Mouse (Mus musculus) neural tube, embryonic 12.5 days (tissue): ENCODE data around the gene AI597479. TPM values are rescaled to one million over a fixed set of nuclear protein-coding genes. Genes with fewer than 3 reads are reported as not detected.

Source experiments
- ATAC-seq: fragments of 200-750 bp; cut with Nextera tagmentation; 2 replicates; pipeline ENCODE4 v1.8.0; 2017; ENCODE audit warnings: low read depth, mild to moderate bottlenecking, moderate TSS enrichment, moderate library complexity; ENCODE audit not compliant: low FRiP score
- H3K27ac ChIP-seq: fragments of 300-500 bp; sonication (generic); 2 replicates; pipeline ENCODE4 v1.5.1; 2016
- H3K27me3 ChIP-seq: fragments of 300-500 bp; sonication (generic); replicated peaks from 2 replicates; pipeline ENCODE4 v1.6.1; 2016; ENCODE audit warnings: mild to moderate bottlenecking
- H3K36me3 ChIP-seq: fragments of 300-500 bp; sonication (generic); 2 replicates; pipeline ENCODE4 v1.6.1; 2016; ENCODE audit warnings: mild to moderate bottlenecking
- H3K4me1 ChIP-seq: fragments of 300-500 bp; sonication (generic); 2 replicates; pipeline ENCODE4 v1.6.1; 2016
- H3K4me2 ChIP-seq: fragments of 300-500 bp; sonication (generic); replicated peaks from 2 replicates; pipeline ENCODE4 v1.6.1; 2016; ENCODE audit warnings: mild to moderate bottlenecking
- H3K4me3 ChIP-seq: fragments of 300-500 bp; sonication (generic); 2 replicates; pipeline ENCODE4 v1.5.1; 2016
- H3K9ac ChIP-seq: fragments of 300-500 bp; sonication (generic); 2 replicates; pipeline ENCODE4 v1.6.1; 2016; ENCODE audit warnings: mild to moderate bottlenecking
- H3K9me3 ChIP-seq: fragments of 300-500 bp; sonication (generic); 2 replicates; pipeline ENCODE4 v1.6.1; 2016; ENCODE audit warnings: mild to moderate bottlenecking
- WGBS: fragments of 180-500 bp; shearing (Covaris S2); methylation state at CpG from one replicate; pipeline ENCODE4 v1.1.7; 2016; 5-methylcytosine and 5-hydroxymethylcytosine counted together
- polyA plus RNA-seq: library from polyadenylated mRNA; unstranded; fragments of >200 nt; fragmentation: Nextera tagmentation; extraction: Ambion mirVana; gene quantifications from 2 replicates; pipeline ENCODE4 v1.2.1, GENCODE M21; 2016

AI597479 gene
- polyA plus RNA-seq, 1 experiment from 2014 or later, result 40.5 TPM

GRCm38 (mm10) chr1:43164582-43164981 lies 66.1 kb downstream of the AI597479 start:
- H3K9me3 ChIP-seq, result no peaks in the 10 kb centered on the region
- no peak overlapping the region for H3K4me3 ChIP-seq
- H3K27me3 ChIP-seq, result no peaks in the 10 kb centered on the region; the same call in 1 of the 2 replicates
- H3K36me3 ChIP-seq, result no peaks in the 10 kb centered on the region
- 94% methylated on average over 5 of the region's 5 CpGs for WGBS
- H3K9ac ChIP-seq, result no peak overlapping the region
- H3K27ac ChIP-seq, result no peak overlapping the region
- no peak for ATAC-seq
- peaks cover 8% of the 10 kb centered on the region for H3K4me1 ChIP-seq
- H3K4me2 ChIP-seq, result no peak overlapping the region

Other genes with a start within 250 kb of the AI597479 start
- gene Mrps9, start 247.5 kb upstream of the AI597479 start, polyA plus RNA-seq, result 40.3 and 41.6 TPM in 2 replicates
- gene Gpr45, start 145.8 kb upstream of the AI597479 start, polyA plus RNA-seq, result 14.4 and 14.7 TPM in 2 replicates
- gene Tgfbrap1, start 73 bp upstream of the AI597479 start, polyA plus RNA-seq, result 14.2 and 15.0 TPM in 2 replicates
- gene Fhl2, start 98.3 kb downstream of the AI597479 start, polyA plus RNA-seq, result 14.4 and 16.8 TPM in 2 replicates